Mouse (Mus musculus): ENCODE measurements around the gene Wdr34. TPM values are rescaled to one million over a fixed set of nuclear protein-coding genes. Genes with fewer than 3 reads are reported as not detected.

The Wdr34 gene
- total RNA-seq, 2 experiments from 2014 or later = 4.7 to 5.4 TPM

DNA sequence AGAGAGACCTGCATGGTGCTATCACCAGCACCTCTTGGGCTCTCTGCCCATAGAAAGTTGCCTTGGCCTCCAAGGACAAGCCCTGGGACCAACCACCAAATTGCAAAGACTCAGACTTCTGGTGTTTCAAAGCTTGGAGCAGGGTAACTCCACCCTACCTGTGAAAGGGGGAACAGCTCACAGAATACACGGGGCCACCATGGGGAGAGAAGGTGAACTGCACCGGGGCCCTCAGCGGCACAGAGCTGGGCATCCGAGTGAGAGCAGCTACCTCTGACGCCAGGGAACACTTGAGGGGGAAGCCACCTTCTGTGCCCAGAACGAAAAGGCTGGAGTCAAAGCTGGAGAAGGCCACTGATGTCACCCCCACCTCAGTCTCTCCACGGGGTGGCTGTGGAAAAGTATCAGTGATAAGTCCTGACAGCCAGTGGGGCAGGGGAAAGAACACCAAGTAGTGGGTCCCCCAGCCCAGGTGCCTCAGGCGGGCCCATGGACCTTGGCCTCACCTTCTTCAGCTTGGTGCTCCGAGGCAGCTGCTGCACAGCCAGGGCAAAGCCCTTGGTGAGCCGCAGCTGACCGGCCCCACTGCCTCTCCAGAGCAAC lies 16.3 kb downstream of the Wdr34 start:
- DNase-seq = no peak

DNA sequence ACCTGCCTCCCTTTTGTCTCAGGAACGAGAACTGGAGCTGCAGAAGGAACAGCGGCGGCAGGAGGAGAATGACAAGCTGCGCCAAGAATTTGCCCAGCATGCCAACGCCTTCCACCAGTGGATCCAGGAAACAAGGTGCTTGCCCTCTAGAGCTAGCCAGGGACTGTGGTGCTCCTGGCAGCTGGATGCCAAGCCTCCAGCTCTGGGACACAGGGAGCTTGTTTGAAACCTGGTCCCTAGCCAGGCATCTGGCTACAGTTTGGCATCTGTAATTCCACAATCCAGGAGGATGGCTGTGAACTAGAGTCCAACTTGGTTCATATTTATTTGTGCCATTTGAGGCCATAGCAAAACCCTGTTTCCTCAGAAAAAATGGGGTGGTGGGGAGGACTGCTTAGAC lies 21.7 kb downstream of the Wdr34 start:
- no peak for DNase-seq

- DNase-seq = no peak
Measured at GRCm38 (mm10) chr2:30025454-30025853, 23.2 kb downstream of the Wdr34 start.

GRCm38 (mm10) chr2:30014326-30014966 lies 34.2 kb downstream of the Wdr34 start:
- DNase-seq = peak; percentile 61

DNA sequence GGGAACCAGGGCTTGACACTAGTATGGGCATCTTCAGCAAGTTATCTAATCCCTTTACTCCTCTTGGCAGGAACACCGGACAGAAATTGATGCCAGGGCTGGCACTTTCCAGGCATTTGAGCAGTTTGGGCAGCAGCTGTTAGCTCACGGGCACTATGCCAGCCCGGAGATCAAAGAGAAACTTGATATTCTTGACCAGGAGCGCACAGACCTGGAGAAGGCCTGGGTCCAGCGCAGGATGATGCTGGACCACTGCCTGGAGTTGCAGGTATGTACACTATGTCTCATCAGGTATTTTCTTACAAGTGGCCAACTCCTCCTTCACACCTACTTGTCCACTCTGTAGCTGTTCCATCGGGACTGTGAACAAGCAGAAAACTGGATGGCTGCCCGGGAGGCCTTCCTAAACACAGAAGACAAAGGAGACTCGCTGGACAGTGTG lies 37.8 kb downstream of the Wdr34 start:
- peak; percentile 78 for DNase-seq

GRCm38 (mm10) chr2:30009101-30009500 lies 39.6 kb downstream of the Wdr34 start:
- no peak for DNase-seq

DNA sequence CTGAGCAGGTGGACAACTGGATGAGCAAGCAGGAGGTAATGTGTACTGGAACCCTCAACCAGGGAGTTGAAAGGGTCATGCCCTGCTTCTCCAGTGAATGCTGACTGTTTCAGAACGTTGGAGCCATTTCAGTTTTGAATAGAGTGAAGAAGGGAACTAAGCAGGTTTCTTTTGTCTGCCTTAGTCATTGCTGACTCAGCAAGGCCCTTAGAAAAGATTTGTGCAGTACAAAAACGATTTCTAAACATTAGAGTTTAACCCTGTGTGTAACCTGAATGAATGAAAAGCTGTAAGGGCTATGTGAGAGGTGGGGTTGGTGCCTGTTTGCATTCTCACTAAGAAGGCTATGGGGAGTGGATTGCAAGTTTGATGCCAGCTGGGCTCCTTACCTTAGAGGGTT lies 56.7 kb downstream of the Wdr34 start:
- DNase-seq = no peak

Small RNA genes within 50 kb of the gene (microRNA-seq; reads per million reads assigned to microRNA genes)
- gene Mir6997 = 0 to 0.25 reads per million in 2 experiments

Other genes with a start within 250 kb of the Wdr34 start
- 10 to 100 TPM; 10.6 to 11.2 TPM for gene Slc27a4, start 246.2 kb downstream of the Wdr34 start, total RNA-seq (2021)
- gene Urm1, start 228.8 kb downstream of the Wdr34 start, total RNA-seq (2021) = 10 to 100 TPM; 25.4 to 28.6 TPM
- gene Cercam, start 179.7 kb downstream of the Wdr34 start, total RNA-seq (2021) = 10 to 100 TPM; 28.3 to 39.0 TPM
- gene Odf2, start 159.7 kb downstream of the Wdr34 start, total RNA-seq (2021) = 10 to 100 TPM; 21.3 to 29.7 TPM
- 10 to 100 TPM; 20.9 to 21.7 TPM for gene Gle1, start 113.5 kb downstream of the Wdr34 start, total RNA-seq (2021)
- 100 to 1,000 TPM; 103 to 127 TPM for gene Sptan1, start 83.3 kb downstream of the Wdr34 start, total RNA-seq (2021)
- 100 to 1,000 TPM; 128 to 134 TPM for gene Set, start 8.5 kb upstream of the Wdr34 start, total RNA-seq (2021)
- gene Pkn3, start 28.8 kb upstream of the Wdr34 start, total RNA-seq (2021) = 1 to 10 TPM; 4.5 to 8.3 TPM
- 1 to 10 TPM; 3.4 to 4.2 TPM for gene Zdhhc12, start 44.8 kb upstream of the Wdr34 start, total RNA-seq (2021)
- 10 to 100 TPM; 18.9 to 21.7 TPM for gene Zer1, start 75.7 kb upstream of the Wdr34 start, total RNA-seq (2021)
- gene Tbc1d13, start 84.9 kb upstream of the Wdr34 start, total RNA-seq (2021) = 10 to 100 TPM; 14.0 to 18.0 TPM
- gene Endog, start 122.6 kb upstream of the Wdr34 start, total RNA-seq (2021) = 10 to 100 TPM; 31.1 to 36.6 TPM
- 1 to 10 TPM; 7.4 to 7.6 TPM for gene Spout1, start 129.6 kb upstream of the Wdr34 start, total RNA-seq (2021)
- gene Kyat1, start 157.0 kb upstream of the Wdr34 start, total RNA-seq (2021) = 10 to 100 TPM; 13.6 to 16.0 TPM
- gene Lrrc8a, start 188.8 kb upstream of the Wdr34 start, total RNA-seq (2021) = 10 to 100 TPM; 21.2 to 22.1 TPM
- gene Gm28035, start 191.7 kb upstream of the Wdr34 start, total RNA-seq (2021) = under 1 TPM; 0.42 to 0.86 TPM
- 10 to 100 TPM; 11.3 to 12.4 TPM for gene Phyhd1, start 217.3 kb upstream of the Wdr34 start, total RNA-seq (2021)
- not detected for gene Gm28038, start 232.2 kb upstream of the Wdr34 start, total RNA-seq (2021)
- gene Dolk, start 237.5 kb upstream of the Wdr34 start, total RNA-seq (2021) = 10 to 100 TPM; 17.3 to 18.3 TPM
- 10 to 100 TPM; 15.9 to 18.1 TPM for gene Nup188, start 237.5 kb upstream of the Wdr34 start, total RNA-seq (2021)

Measured in gastrocnemius, postnatal 10 days (tissue).